ENCODE assay signal across 2 mouse cellular contexts in genomic region chr4:116995798-116996135, GRCm38 (mm10).
TF ChIP-seq lines count a peak whose summit lies in the region.

No protein-coding gene starts in this region.

TF ChIP-seq in ES-E14, 5 proteins besides CTCF, POLR2A, EP300 and RAD21 (continued from another document):
- TF ChIP-seq MAFK (IDR thresholded peaks at IDR 0.05; ENCODE audit: insufficient read depth, low read depth, low read length) (no peak), ZNF384 (IDR thresholded peaks at IDR 0.05; ENCODE audit: low read depth, low read length) (no peak), HCFC1 (IDR thresholded peaks at IDR 0.05; ENCODE audit: borderline replicate concordance, insufficient read depth, low read length) (no peak)

TF ChIP-seq in myocyte, 11 proteins besides CTCF, POLR2A, EP300 and RAD21 (continued from another document):
- TF ChIP-seq MYOD1 (IDR thresholded peaks at IDR 0.05; ENCODE audit: control insufficient read depth in 1 of 3, insufficient read length in 2 of 3, low read depth in 2 of 3) (peak in 1 of 3 experiments; percentile 28), SRF (IDR thresholded peaks at IDR 0.05; ENCODE audit: control insufficient read depth, insufficient read length, low read depth) (no peak)
